Mouse (Mus musculus): Measurements from ENCODE around the gene Tmem203. TPM values are rescaled to one million over a fixed set of nuclear protein-coding genes. Genes with fewer than 3 reads are reported as not detected.

The Tmem203 gene
- polyA plus RNA-seq, 2 experiments: 8.8 TPM

DNA sequence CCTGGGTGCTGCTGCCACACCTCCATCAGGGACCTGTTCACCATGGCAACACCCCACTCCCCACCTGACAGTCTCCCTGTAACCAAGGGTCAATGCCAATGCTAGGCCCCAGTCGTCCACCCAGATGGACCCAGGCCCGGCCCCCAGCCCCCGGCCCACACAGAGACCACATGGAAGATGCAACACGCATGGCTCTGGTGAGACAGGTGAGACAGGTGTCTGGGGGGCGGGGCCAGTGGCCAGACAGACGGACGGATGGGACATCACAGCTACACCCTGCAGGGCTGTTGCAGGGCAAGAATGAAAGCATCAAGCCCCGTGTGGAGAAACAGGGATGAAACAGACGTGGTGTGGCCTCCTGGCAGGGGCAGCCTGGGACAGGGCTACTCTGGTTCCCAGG lies 38.5 kb downstream of the Tmem203 start:
- 49% methylated on average over 9 of the region's 9 CpGs for WGBS (ENCODE audit: insufficient replicate concordance)
- Histone ChIP-seq H3K4me1 (replicated peaks; ENCODE audit: control insufficient read depth in 2 of 2, insufficient read depth in 2 of 2, low read length in 1 of 2) (no peaks in the 10 kb centered on the region), H3K4me2 (ENCODE audit: low read depth) (no peak overlapping the region), H3K9me3 (ENCODE audit: control insufficient read depth, low read length) (no peaks in the 10 kb centered on the region), H3K9ac (replicated peaks) (no peak overlapping the region), H3K27me3 (ENCODE audit: control insufficient read depth, insufficient read depth, low read length) (peaks cover 45% of the 10 kb centered on the region), H3K36me3 (replicated peaks; ENCODE audit: control insufficient read depth, insufficient read depth, low read depth) (no peaks in the 10 kb centered on the region), H3K27ac (no peak overlapping the region), H3K4me3 (ENCODE audit: insufficient read depth in 1 of 2, low read depth in 2 of 2, low read length in 2 of 2) (no peak overlapping the region)
- TF ChIP-seq EP300 (IDR thresholded peaks at IDR 0.05; ENCODE audit: low read depth) (no peak), CTCF (IDR thresholded peaks at IDR 0.05; ENCODE audit: low read depth) (no peak)
- ATAC-seq (ENCODE audit: insufficient read depth) (no peak), DNase-seq (ENCODE audit: low read depth in 3 of 3, low spot score in 3 of 3) (no peak)

DNA sequence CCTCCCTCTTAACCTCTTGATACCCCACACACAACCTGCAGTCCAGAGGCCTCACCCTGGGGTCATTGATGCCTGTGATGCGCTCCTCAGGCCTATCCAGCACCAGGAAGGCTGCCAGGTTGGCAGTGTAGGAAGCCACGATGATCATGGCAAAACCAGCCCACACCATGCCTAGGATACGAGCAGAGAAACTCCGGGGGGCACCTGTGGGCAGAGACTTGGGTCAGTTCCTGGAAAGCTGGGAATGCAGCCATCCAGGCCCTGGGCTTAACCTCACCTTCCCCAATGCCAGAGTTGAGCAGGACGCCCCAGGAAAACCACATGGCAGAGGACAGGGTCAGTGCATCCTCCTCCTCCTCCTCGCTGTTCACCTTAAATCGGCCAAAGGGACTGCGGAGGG lies 41.9 kb downstream of the Tmem203 start:
- Histone ChIP-seq H3K36me3 (replicated peaks; ENCODE audit: control insufficient read depth, insufficient read depth, low read depth) (no peaks in the 10 kb centered on the region), H3K9me3 (ENCODE audit: control insufficient read depth, low read length) (no peaks in the 10 kb centered on the region), H3K27me3 (ENCODE audit: control insufficient read depth, insufficient read depth, low read length) (peaks cover 11% of the 10 kb centered on the region), H3K27ac (no peak overlapping the region), H3K9ac (replicated peaks) (no peak overlapping the region), H3K4me1 (replicated peaks; ENCODE audit: control insufficient read depth in 2 of 2, insufficient read depth in 2 of 2, low read length in 1 of 2) (no peaks in the 10 kb centered on the region), H3K4me3 (ENCODE audit: insufficient read depth in 1 of 2, low read depth in 2 of 2, low read length in 2 of 2) (no peak overlapping the region), H3K4me2 (ENCODE audit: low read depth) (no peak overlapping the region)
- 60% methylated on average over 8 of the region's 8 CpGs for WGBS (ENCODE audit: insufficient replicate concordance)
- TF ChIP-seq EP300 (IDR thresholded peaks at IDR 0.05; ENCODE audit: low read depth) (no peak), CTCF (IDR thresholded peaks at IDR 0.05; ENCODE audit: low read depth) (no peak)
- ATAC-seq (ENCODE audit: insufficient read depth) (no peak), DNase-seq (ENCODE audit: low read depth in 3 of 3, low spot score in 3 of 3) (no peak)

DNA sequence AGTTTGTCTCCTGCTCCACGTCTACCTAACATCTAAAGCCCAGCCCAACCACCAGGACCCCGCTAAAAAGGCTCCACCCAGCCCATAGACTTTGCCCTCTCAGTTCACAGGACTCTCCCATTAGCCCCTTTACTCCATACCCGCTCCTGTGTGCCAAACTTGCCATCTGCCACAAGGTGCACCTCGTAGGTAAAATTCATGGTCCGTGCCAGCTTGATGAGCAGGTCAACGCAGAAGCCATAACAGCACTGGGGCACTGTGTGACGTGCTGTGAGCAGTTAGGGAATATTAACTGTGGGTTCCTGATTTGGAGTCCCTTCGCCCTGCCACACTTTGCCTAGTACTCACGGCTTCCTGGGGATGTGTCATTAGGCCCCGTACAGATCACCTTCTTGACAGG lies 42.8 kb downstream of the Tmem203 start:
- Histone ChIP-seq H3K4me3 (ENCODE audit: insufficient read depth in 1 of 2, low read depth in 2 of 2, low read length in 2 of 2) (no peak overlapping the region), H3K4me2 (ENCODE audit: low read depth) (no peak overlapping the region), H3K36me3 (replicated peaks; ENCODE audit: control insufficient read depth, insufficient read depth, low read depth) (no peaks in the 10 kb centered on the region), H3K27me3 (ENCODE audit: control insufficient read depth, insufficient read depth, low read length) (peaks cover 3% of the 10 kb centered on the region), H3K4me1 (replicated peaks; ENCODE audit: control insufficient read depth in 2 of 2, insufficient read depth in 2 of 2, low read length in 1 of 2) (no peaks in the 10 kb centered on the region), H3K9me3 (ENCODE audit: control insufficient read depth, low read length) (no peaks in the 10 kb centered on the region), H3K9ac (replicated peaks) (no peak overlapping the region), H3K27ac (no peak overlapping the region)
- no peak for TF ChIP-seq EP300 (IDR thresholded peaks at IDR 0.05; ENCODE audit: low read depth)
- DNase-seq (ENCODE audit: low read depth in 3 of 3, low spot score in 3 of 3) (no peak), ATAC-seq (ENCODE audit: insufficient read depth) (no peak)
- WGBS (ENCODE audit: insufficient replicate concordance): 62% methylated on average over 10 of the region's 10 CpGs

GRCm38 (mm10) chr2:25303452-25303851 lies 48.2 kb downstream of the Tmem203 start:
- no peaks in the 10 kb centered on the region for H3K9me3 ChIP-seq (ENCODE audit: control insufficient read depth, low read length)
- H3K4me1 ChIP-seq (replicated peaks; ENCODE audit: control insufficient read depth in 2 of 2, insufficient read depth in 2 of 2, low read length in 1 of 2): peaks cover 0 to 2% of the 10 kb centered on the region in 2 experiments; a peak in 1 of 4 replicates
- DNase-seq (ENCODE audit: low read depth in 3 of 3, low spot score in 3 of 3) (no peak), ATAC-seq (ENCODE audit: insufficient read depth) (no peak)
- TF ChIP-seq EP300 (IDR thresholded peaks at IDR 0.05; ENCODE audit: low read depth): no peak
- H3K27me3 ChIP-seq (ENCODE audit: control insufficient read depth, insufficient read depth, low read length): peaks cover 18% of the 10 kb centered on the region
- H3K36me3 ChIP-seq (replicated peaks; ENCODE audit: control insufficient read depth, insufficient read depth, low read depth): no peaks in the 10 kb centered on the region
- WGBS (ENCODE audit: insufficient replicate concordance): 46% methylated on average over 3 of the region's 3 CpGs
- H3K27ac ChIP-seq: no peak overlapping the region
- no peak overlapping the region for H3K9ac ChIP-seq (replicated peaks)
- no peak overlapping the region for H3K4me3 ChIP-seq (ENCODE audit: insufficient read depth in 1 of 2, low read depth in 2 of 2, low read length in 2 of 2)
- H3K4me2 ChIP-seq (ENCODE audit: low read depth): no peak overlapping the region

GRCm38 (mm10) chr2:25303931-25304656 lies 48.9 kb downstream of the Tmem203 start:
- Histone ChIP-seq H3K4me3 (ENCODE audit: insufficient read depth in 1 of 2, low read depth in 2 of 2, low read length in 2 of 2) (no peak overlapping the region), H3K9me3 (ENCODE audit: control insufficient read depth, low read length) (no peaks in the 10 kb centered on the region), H3K9ac (replicated peaks) (no peak overlapping the region), H3K36me3 (replicated peaks; ENCODE audit: control insufficient read depth, insufficient read depth, low read depth) (no peaks in the 10 kb centered on the region), H3K4me1 (replicated peaks; ENCODE audit: control insufficient read depth in 2 of 2, insufficient read depth in 2 of 2, low read length in 1 of 2) (peaks cover 0 to 2% of the 10 kb centered on the region in 2 experiments; a peak in 1 of 4 replicates), H3K27ac (no peak overlapping the region), H3K4me2 (ENCODE audit: low read depth) (no peak overlapping the region), H3K27me3 (ENCODE audit: control insufficient read depth, insufficient read depth, low read length) (peaks cover 18% of the 10 kb centered on the region)
- WGBS (ENCODE audit: insufficient replicate concordance): 49% methylated on average over 7 of the region's 7 CpGs
- no peak for TF ChIP-seq EP300 (IDR thresholded peaks at IDR 0.05; ENCODE audit: low read depth)
- TF ChIP-seq CTCF (IDR thresholded peaks at IDR 0.05; ENCODE audit: low read depth): no peak
- DNase-seq (ENCODE audit: low read depth in 3 of 3, low spot score in 3 of 3): no peak
- no peak for ATAC-seq (ENCODE audit: insufficient read depth)

Data from liver, embryonic 14.5 days (tissue).